Mouse (Mus musculus): ENCODE data around the gene Amdhd2.

DNA sequence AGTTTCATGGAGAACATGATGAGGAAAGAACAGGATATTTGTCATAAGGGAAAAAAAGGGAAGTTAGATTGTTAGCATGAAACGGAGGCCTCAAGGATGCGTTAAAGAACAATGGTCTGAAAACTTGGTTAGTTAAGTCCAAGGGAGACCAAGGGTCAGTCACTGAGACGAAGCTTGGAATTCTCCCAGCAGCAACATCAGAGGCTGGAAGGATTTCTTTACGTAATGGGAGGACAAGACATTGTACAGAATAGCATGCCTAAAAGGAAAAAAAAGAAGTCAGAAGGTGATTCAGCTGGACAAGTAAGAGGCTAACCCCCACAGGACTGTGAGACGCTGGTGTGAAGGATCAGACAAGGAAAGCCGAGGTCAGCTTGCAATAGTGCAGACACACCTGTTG, 3.6 kb upstream of the Amdhd2 start:
- TF ChIP-seq GATA1 (IDR thresholded peaks at IDR 0.05; ENCODE audit: borderline replicate concordance, low read length) (no peak), FLI1 (IDR thresholded peaks at IDR 0.05; ENCODE audit: low read length) (no peak)
